Mouse (Mus musculus) lung, postnatal 0 days (tissue): Measurements from ENCODE around the gene Vangl2. TPM values are rescaled to one million over a fixed set of nuclear protein-coding genes. Genes with fewer than 3 reads are reported as not detected.
"Not testable (repeated sequence)": the region's sequence is repeated elsewhere in the genome, so short reads cannot be mapped to it uniquely, and the experiment has no call there.

Experiments used
- ATAC-seq: fragments of 200-750 bp; cut with Nextera tagmentation; 2 replicates; pipeline ENCODE4 v1.8.0; 2017; ENCODE audit warnings: moderate library complexity
- DNase-seq: peaks from one replicate; pipeline ENCODE4 v3.0.0-alpha.2; 2016; ENCODE audit warnings: low spot score
- H3K27ac ChIP-seq: fragments of 300-500 bp; sonication (generic); 2 replicates; pipeline ENCODE4 v1.5.1; 2014; ENCODE audit warnings: antibody characterized with exemption, mild to moderate bottlenecking, low read length, mixed read lengths
- H3K27me3 ChIP-seq: fragments of 300-500 bp; sonication (generic); replicated peaks from 2 replicates; pipeline ENCODE4 v1.6.1; 2014; ENCODE audit warnings: low read length, mixed read lengths; ENCODE audit not compliant: insufficient read depth
- H3K36me3 ChIP-seq: fragments of 300-500 bp; sonication (generic); 2 replicates; pipeline ENCODE4 v1.6.1; 2014; ENCODE audit warnings: low read length, mixed read lengths; ENCODE audit not compliant: insufficient read depth
- H3K4me1 ChIP-seq: fragments of 300-500 bp; sonication (generic); 2 replicates; pipeline ENCODE4 v1.6.1; 2014; ENCODE audit warnings: antibody characterized with exemption, low read depth, low read length, mixed read lengths; ENCODE audit not compliant: insufficient read depth
- H3K4me2 ChIP-seq: fragments of 300-500 bp; sonication (generic); replicated peaks from 2 replicates; pipeline ENCODE4 v1.6.1; 2014; ENCODE audit warnings: low read depth, mild to moderate bottlenecking, low read length, moderate library complexity, mixed read lengths
- H3K4me3 ChIP-seq: fragments of 300-500 bp; sonication (generic); 2 replicates; pipeline ENCODE4 v1.5.1; 2014; ENCODE audit warnings: low read depth, low read length
- H3K9ac ChIP-seq: fragments of 300-500 bp; sonication (generic); replicated peaks from 2 replicates; pipeline ENCODE4 v1.6.1; 2014; ENCODE audit warnings: low read depth, mild to moderate bottlenecking
- H3K9me3 ChIP-seq: fragments of 300-500 bp; sonication (generic); 2 replicates; pipeline ENCODE4 v1.6.1; 2016; ENCODE audit warnings: low read length, mixed read lengths
- CTCF ChIP-seq: IDR thresholded peaks from 2 replicates; pipeline ENCODE4 v1.5.1; 2016; ENCODE audit warnings: antibody characterized with exemption, mild to moderate bottlenecking
- EP300 ChIP-seq: IDR thresholded peaks from 2 replicates; pipeline ENCODE4 v1.6.1; 2016; ENCODE audit warnings: antibody characterized with exemption, mild to moderate bottlenecking, control low read depth
- WGBS: fragments of 180-500 bp; shearing (Covaris S2); extraction: QIAGEN DNeasy Blood & Tissue Kit; methylation state at CpG from one replicate; pipeline ENCODE4 v1.1.7; 2014; 5-methylcytosine and 5-hydroxymethylcytosine counted together
- polyA plus RNA-seq: library from polyadenylated mRNA; unstranded; fragments of >200 nt; fragmentation: Nextera tagmentation; extraction: Ambion mirVana; gene quantifications from 2 replicates; pipeline ENCODE4 v1.2.1, GENCODE M21; 2015

The Vangl2 gene
- polyA plus RNA-seq, 1 experiment from 2014 or later, result 6.2 TPM

DNA sequence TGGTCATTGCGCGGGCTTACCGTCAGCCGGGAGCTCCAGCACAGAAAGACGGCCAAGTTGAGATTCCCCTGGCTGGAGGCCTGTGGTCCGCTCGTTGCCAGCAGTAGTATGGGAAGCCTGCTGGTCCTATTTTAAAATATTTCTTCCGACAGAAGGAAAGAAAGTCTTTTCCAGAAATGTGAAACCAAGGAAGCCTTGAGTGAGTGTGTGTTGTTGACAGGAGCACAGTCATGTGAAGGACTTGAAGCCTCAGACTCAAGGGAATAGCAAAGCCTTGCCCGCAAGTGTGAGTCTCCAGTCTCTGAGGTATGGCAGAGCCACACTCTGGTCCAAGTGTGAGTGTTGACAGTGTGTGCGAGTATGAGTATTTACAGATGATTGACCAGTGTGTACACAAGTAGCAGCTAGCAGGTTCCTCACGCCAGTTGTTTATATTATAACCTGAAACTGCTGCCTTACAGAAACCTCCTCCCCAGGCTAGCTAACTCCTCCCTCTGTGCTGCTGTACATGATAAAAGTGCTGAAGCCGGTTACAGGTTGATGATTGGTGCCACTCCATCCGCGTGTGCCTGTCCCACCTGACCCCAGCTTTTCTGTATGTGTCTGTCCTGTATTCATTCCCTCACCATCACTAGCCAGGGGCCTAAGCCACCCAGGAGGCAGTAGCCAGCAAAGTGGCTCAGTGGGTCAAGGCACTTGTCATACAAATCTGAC lies 51.3 kb downstream of the Vangl2 start:
- Histone ChIP-seq H3K27me3 (no peaks in the 10 kb centered on the region), H3K9me3 (no peaks in the 10 kb centered on the region), H3K4me2 (no peak overlapping the region), H3K4me1 (no peaks in the 10 kb centered on the region), H3K36me3 (no peaks in the 10 kb centered on the region), H3K27ac (no peak overlapping the region), H3K9ac (no peak overlapping the region), H3K4me3 (no peak overlapping the region)
- TF ChIP-seq EP300 (no peak), CTCF (no peak)
- WGBS, result 72% methylated on average over 14 of the region's 14 CpGs
- ATAC-seq, result no peak
- no peak for DNase-seq

DNA sequence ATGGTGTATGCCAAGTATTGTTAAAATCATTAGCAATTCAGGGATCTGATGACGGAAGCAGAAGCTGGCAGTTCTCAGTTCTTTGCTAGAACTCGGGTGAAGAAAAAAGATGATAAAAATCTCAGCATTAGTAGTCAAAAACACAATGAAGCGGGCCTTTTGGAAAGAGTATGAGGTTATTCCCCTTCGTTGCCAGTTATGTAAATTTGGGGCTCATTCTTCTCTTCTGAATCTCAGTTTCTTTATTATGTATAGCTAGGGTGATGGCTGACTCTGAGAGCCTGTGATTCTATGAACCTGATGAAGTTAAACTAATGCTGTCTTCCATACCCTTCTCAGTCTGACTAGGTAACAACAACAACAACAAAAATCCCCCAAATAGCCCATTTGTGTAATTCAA lies 52.4 kb downstream of the Vangl2 start:
- no peaks in the 10 kb centered on the region for H3K9me3 ChIP-seq
- H3K27me3 ChIP-seq, result no peaks in the 10 kb centered on the region
- H3K27ac ChIP-seq, result no peak overlapping the region
- ATAC-seq (no peak), DNase-seq (no peak)
- no peak overlapping the region for H3K4me3 ChIP-seq
- H3K36me3 ChIP-seq, result no peaks in the 10 kb centered on the region
- H3K4me2 ChIP-seq, result no peak overlapping the region
- TF ChIP-seq CTCF (no peak), EP300 (no peak)
- H3K9ac ChIP-seq, result no peak overlapping the region
- 82% methylated on average over 4 of the region's 4 CpGs for WGBS
- no peaks in the 10 kb centered on the region for H3K4me1 ChIP-seq

GRCm38 (mm10) chr1:171975377-171975776 lies 52.9 kb downstream of the Vangl2 start:
- Histone ChIP-seq H3K27me3 (no peaks in the 10 kb centered on the region), H3K4me3 (no peak overlapping the region), H3K36me3 (no peaks in the 10 kb centered on the region), H3K9me3 (no peaks in the 10 kb centered on the region), H3K4me1 (no peaks in the 10 kb centered on the region), H3K27ac (no peak overlapping the region), H3K9ac (no peak overlapping the region), H3K4me2 (no peak overlapping the region)
- 89% methylated on average over 9 of the region's 9 CpGs for WGBS
- no peak for TF ChIP-seq CTCF
- TF ChIP-seq EP300, result no peak
- ATAC-seq, result no peak
- DNase-seq, result no peak

DNA sequence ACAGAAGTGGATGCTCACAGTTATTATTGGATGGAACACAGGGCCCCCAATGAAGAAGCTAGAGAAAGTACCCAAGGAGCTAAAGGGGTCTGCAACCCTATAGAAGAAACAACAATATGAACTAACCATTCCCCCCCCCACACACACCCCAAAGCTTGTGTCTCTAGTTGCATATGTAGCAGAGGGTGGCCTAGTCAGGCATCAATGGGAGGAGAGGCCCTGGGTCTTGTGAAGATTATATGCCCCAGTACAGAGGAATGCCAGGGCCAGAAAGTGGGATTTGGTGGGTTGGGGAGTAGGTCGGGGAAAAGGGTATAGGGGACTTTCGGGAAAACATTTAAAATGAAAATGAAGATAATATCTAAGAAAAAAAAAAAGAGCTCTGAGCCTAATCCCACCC lies 53.9 kb downstream of the Vangl2 start:
- 83% methylated on average over 2 of the region's 2 CpGs for WGBS
- H3K9me3 ChIP-seq, H3K27ac ChIP-seq, H3K4me3 ChIP-seq, DNase-seq, H3K4me1 ChIP-seq, H3K36me3 ChIP-seq, H3K9ac ChIP-seq, H3K4me2 ChIP-seq, H3K27me3 ChIP-seq, ATAC-seq: not testable (repeated sequence)

- Histone ChIP-seq H3K4me2 (no peak overlapping the region), H3K4me3 (no peak overlapping the region), H3K27me3 (no peaks in the 10 kb centered on the region), H3K4me1 (no peaks in the 10 kb centered on the region), H3K36me3 (no peaks in the 10 kb centered on the region), H3K9ac (no peak overlapping the region), H3K27ac (no peak overlapping the region), H3K9me3 (no peaks in the 10 kb centered on the region)
- no peak for ATAC-seq
- DNase-seq, result no peak
- TF ChIP-seq EP300 (no peak), CTCF (no peak)
- WGBS, result 60% methylated on average over 10 of the region's 10 CpGs
These were observed 57.2 kb downstream of the Vangl2 start for GRCm38 (mm10) chr1:171970854-171971586.

GRCm38 (mm10) chr1:171969221-171969620 lies 59.0 kb downstream of the Vangl2 start:
- H3K4me3 ChIP-seq, result no peak overlapping the region
- DNase-seq, result no peak
- no peaks in the 10 kb centered on the region for H3K9me3 ChIP-seq
- TF ChIP-seq EP300, result no peak
- TF ChIP-seq CTCF, result no peak
- no peaks in the 10 kb centered on the region for H3K4me1 ChIP-seq
- no peak overlapping the region for H3K9ac ChIP-seq
- no peak for ATAC-seq
- WGBS, result 79% methylated on average over 6 of the region's 6 CpGs
- H3K27ac ChIP-seq, result no peak overlapping the region
- H3K27me3 ChIP-seq, result no peaks in the 10 kb centered on the region
- H3K4me2 ChIP-seq, result no peak overlapping the region
- no peaks in the 10 kb centered on the region for H3K36me3 ChIP-seq
